Mouse (Mus musculus): Measurements from ENCODE around the gene Umps. TPM values are rescaled to one million over a fixed set of nuclear protein-coding genes. Genes with fewer than 3 reads are reported as not detected.
A peak's percentile ranks its signal among the peaks of the same experiment; 100 is the strongest.

Gene Umps
- polyA plus RNA-seq, 1 experiment from 2014 or later: 34.6 TPM

GRCm38 (mm10) chr16:33953008-33953407 lies 13.8 kb downstream of the Umps start:
- no peak overlapping the region for H3K27ac ChIP-seq (ENCODE audit: poor library complexity, severe bottlenecking)
- H3K4me3 ChIP-seq: no peak overlapping the region
- no peak overlapping the region for H3K9ac ChIP-seq
- no peaks in the 10 kb centered on the region for H3K4me1 ChIP-seq (replicated peaks)
- no peak overlapping the region for H3K4me2 ChIP-seq
- H3K36me3 ChIP-seq: peaks cover 69% of the 10 kb centered on the region
- no peaks in the 10 kb centered on the region for H3K9me3 ChIP-seq (replicated peaks)
- no peak for ATAC-seq (ENCODE audit: insufficient number of reproducible peaks, low FRiP score)
- 85% methylated on average over 4 of the region's 4 CpGs for WGBS
- no peaks in the 10 kb centered on the region for H3K27me3 ChIP-seq (replicated peaks)

- peaks cover 9% of the 10 kb centered on the region for H3K4me1 ChIP-seq (replicated peaks)
- no peak overlapping the region for H3K9ac ChIP-seq
- 30% methylated on average over 4 of the region's 4 CpGs for WGBS
- H3K9me3 ChIP-seq (replicated peaks): no peaks in the 10 kb centered on the region
- peaks cover 56% of the 10 kb centered on the region for H3K36me3 ChIP-seq
- peak; percentile 46; the same call in 1 of the 2 replicates for ATAC-seq (ENCODE audit: insufficient number of reproducible peaks, low FRiP score)
- no peak overlapping the region for H3K4me3 ChIP-seq
- H3K27me3 ChIP-seq (replicated peaks): no peaks in the 10 kb centered on the region
- H3K27ac ChIP-seq (ENCODE audit: poor library complexity, severe bottlenecking): no peak overlapping the region
- no peak overlapping the region for H3K4me2 ChIP-seq
Measured at GRCm38 (mm10) chr16:33950830-33951229, 16.0 kb downstream of the Umps start.

GRCm38 (mm10) chr16:33950386-33950785 lies 16.5 kb downstream of the Umps start:
- H3K27me3 ChIP-seq (replicated peaks): no peaks in the 10 kb centered on the region
- no peaks in the 10 kb centered on the region for H3K9me3 ChIP-seq (replicated peaks)
- H3K36me3 ChIP-seq: peaks cover 52% of the 10 kb centered on the region
- H3K4me3 ChIP-seq: no peak overlapping the region
- WGBS: 75% methylated on average over 6 of the region's 6 CpGs
- H3K4me1 ChIP-seq (replicated peaks): peaks cover 14% of the 10 kb centered on the region
- H3K27ac ChIP-seq (ENCODE audit: poor library complexity, severe bottlenecking): no peak overlapping the region
- ATAC-seq (ENCODE audit: insufficient number of reproducible peaks, low FRiP score): no peak
- H3K4me2 ChIP-seq: no peak overlapping the region
- H3K9ac ChIP-seq: no peak overlapping the region

GRCm38 (mm10) chr16:33947664-33948571 lies 18.9 kb downstream of the Umps start:
- WGBS: 87% methylated on average over 17 of the region's 17 CpGs
- Histone ChIP-seq H3K9me3 (replicated peaks) (no peaks in the 10 kb centered on the region), H3K27ac (ENCODE audit: poor library complexity, severe bottlenecking) (no peak overlapping the region), H3K4me2 (no peak overlapping the region), H3K4me1 (replicated peaks) (peaks cover 37% of the 10 kb centered on the region), H3K36me3 (peaks cover 29% of the 10 kb centered on the region), H3K9ac (no peak overlapping the region), H3K27me3 (replicated peaks) (no peaks in the 10 kb centered on the region), H3K4me3 (no peak overlapping the region)
- ATAC-seq (ENCODE audit: insufficient number of reproducible peaks, low FRiP score): no peak

GRCm38 (mm10) chr16:33946021-33946420 lies 20.8 kb downstream of the Umps start:
- no peak for ATAC-seq (ENCODE audit: insufficient number of reproducible peaks, low FRiP score)

GRCm38 (mm10) chr16:33944772-33945171 lies 22.1 kb downstream of the Umps start:
- 15% methylated on average over 6 of the region's 6 CpGs for WGBS
- no peak overlapping the region for H3K9ac ChIP-seq
- peak overlapping the region; percentile 31; the same call in 1 of the 2 replicates for H3K27ac ChIP-seq (ENCODE audit: poor library complexity, severe bottlenecking)
- ATAC-seq (ENCODE audit: insufficient number of reproducible peaks, low FRiP score): no peak
- no peak overlapping the region for H3K4me2 ChIP-seq
- H3K4me3 ChIP-seq: no peak overlapping the region
- H3K4me1 ChIP-seq (replicated peaks): peaks cover 68% of the 10 kb centered on the region
- H3K9me3 ChIP-seq (replicated peaks): no peaks in the 10 kb centered on the region
- peaks cover 24% of the 10 kb centered on the region for H3K36me3 ChIP-seq
- H3K27me3 ChIP-seq (replicated peaks): no peaks in the 10 kb centered on the region

More at GRCm38 (mm10) chr16:33946021-33946420, 20.8 kb downstream of the Umps start:
- no peak overlapping the region for H3K4me3 ChIP-seq
- peaks cover 56% of the 10 kb centered on the region for H3K4me1 ChIP-seq (replicated peaks)
- WGBS: 50% methylated on average over 7 of the region's 7 CpGs
- no peaks in the 10 kb centered on the region for H3K9me3 ChIP-seq (replicated peaks)
- H3K27ac ChIP-seq (ENCODE audit: poor library complexity, severe bottlenecking): peak overlapping the region; percentile 13; the same call in 1 of the 2 replicates
- peaks cover 24% of the 10 kb centered on the region for H3K36me3 ChIP-seq
- no peak overlapping the region for H3K9ac ChIP-seq
- no peaks in the 10 kb centered on the region for H3K27me3 ChIP-seq (replicated peaks)
- H3K4me2 ChIP-seq: no peak overlapping the region

GRCm38 (mm10) chr16:33944126-33944525 lies 22.7 kb downstream of the Umps start:
- no peak overlapping the region for H3K4me3 ChIP-seq
- 73% methylated on average over 4 of the region's 4 CpGs for WGBS
- H3K9ac ChIP-seq: no peak overlapping the region
- H3K27ac ChIP-seq (ENCODE audit: poor library complexity, severe bottlenecking): no peak overlapping the region
- H3K4me1 ChIP-seq (replicated peaks): peaks cover 75% of the 10 kb centered on the region
- no peaks in the 10 kb centered on the region for H3K9me3 ChIP-seq (replicated peaks)
- no peak overlapping the region for H3K4me2 ChIP-seq
- ATAC-seq (ENCODE audit: insufficient number of reproducible peaks, low FRiP score): no peak
- no peaks in the 10 kb centered on the region for H3K27me3 ChIP-seq (replicated peaks)
- peaks cover 20% of the 10 kb centered on the region for H3K36me3 ChIP-seq

- Histone ChIP-seq H3K27ac (ENCODE audit: poor library complexity, severe bottlenecking) (no peak overlapping the region), H3K4me1 (replicated peaks) (peaks cover 82% of the 10 kb centered on the region), H3K36me3 (peaks cover 13% of the 10 kb centered on the region), H3K4me2 (no peak overlapping the region), H3K9me3 (replicated peaks) (no peaks in the 10 kb centered on the region), H3K4me3 (no peak overlapping the region), H3K27me3 (replicated peaks) (no peaks in the 10 kb centered on the region), H3K9ac (no peak overlapping the region)
- 92% methylated on average over 6 of the region's 6 CpGs for WGBS
- no peak for ATAC-seq (ENCODE audit: insufficient number of reproducible peaks, low FRiP score)
Measured at GRCm38 (mm10) chr16:33943388-33943787, 23.4 kb downstream of the Umps start.

GRCm38 (mm10) chr16:33942341-33942740 lies 24.5 kb downstream of the Umps start:
- Histone ChIP-seq H3K36me3 (peaks cover 7% of the 10 kb centered on the region; the same call in 1 of the 2 replicates), H3K4me2 (no peak overlapping the region), H3K4me3 (no peak overlapping the region), H3K9ac (no peak overlapping the region), H3K4me1 (replicated peaks) (peaks cover 92% of the 10 kb centered on the region), H3K9me3 (replicated peaks) (no peaks in the 10 kb centered on the region), H3K27me3 (replicated peaks) (no peaks in the 10 kb centered on the region), H3K27ac (ENCODE audit: poor library complexity, severe bottlenecking) (peak overlapping the region; percentile 89)
- ATAC-seq (ENCODE audit: insufficient number of reproducible peaks, low FRiP score): no peak
- WGBS: 51% methylated on average over 11 of the region's 11 CpGs

GRCm38 (mm10) chr16:33941271-33941781 lies 25.5 kb downstream of the Umps start:
- peak overlapping the region; percentile 89 for H3K27ac ChIP-seq (ENCODE audit: poor library complexity, severe bottlenecking)
- no peak overlapping the region for H3K4me3 ChIP-seq
- H3K4me2 ChIP-seq: 0 out of 2 replicates have a peak overlapping the region, but pooled peaks have one; percentile 29
- H3K36me3 ChIP-seq: 0 out of 2 replicates have a peak, but pooled peaks cover 2% of the 10 kb centered on the region
- H3K9me3 ChIP-seq (replicated peaks): no peaks in the 10 kb centered on the region
- ATAC-seq (ENCODE audit: insufficient number of reproducible peaks, low FRiP score): peak; percentile 54
- H3K9ac ChIP-seq: peak overlapping the region; percentile 44; the same call in 1 of the 2 replicates
- 10% methylated on average over 11 of the region's 11 CpGs for WGBS
- no peaks in the 10 kb centered on the region for H3K27me3 ChIP-seq (replicated peaks)
- H3K4me1 ChIP-seq (replicated peaks): peaks cover 97% of the 10 kb centered on the region

- ATAC-seq (ENCODE audit: insufficient number of reproducible peaks, low FRiP score): no peak
- H3K27ac ChIP-seq (ENCODE audit: poor library complexity, severe bottlenecking): peak overlapping the region; percentile 89
- WGBS: 75% methylated on average over 5 of the region's 5 CpGs
Measured at GRCm38 (mm10) chr16:33940095-33940494, 26.7 kb downstream of the Umps start.

More at GRCm38 (mm10) chr16:33940095-33940494, 26.7 kb downstream of the Umps start:
- Histone ChIP-seq H3K4me1 (replicated peaks) (peaks cover 84% of the 10 kb centered on the region), H3K36me3 (0 out of 2 replicates have a peak, but pooled peaks cover 2% of the 10 kb centered on the region), H3K4me2 (no peak overlapping the region), H3K9ac (peak overlapping the region; percentile 32; the same call in 1 of the 2 replicates), H3K4me3 (no peak overlapping the region), H3K9me3 (replicated peaks) (no peaks in the 10 kb centered on the region), H3K27me3 (replicated peaks) (no peaks in the 10 kb centered on the region)

All from heart, embryonic 12.5 days (tissue).